Mouse (Mus musculus): Measurements from ENCODE around the gene Utp4.

DNA sequence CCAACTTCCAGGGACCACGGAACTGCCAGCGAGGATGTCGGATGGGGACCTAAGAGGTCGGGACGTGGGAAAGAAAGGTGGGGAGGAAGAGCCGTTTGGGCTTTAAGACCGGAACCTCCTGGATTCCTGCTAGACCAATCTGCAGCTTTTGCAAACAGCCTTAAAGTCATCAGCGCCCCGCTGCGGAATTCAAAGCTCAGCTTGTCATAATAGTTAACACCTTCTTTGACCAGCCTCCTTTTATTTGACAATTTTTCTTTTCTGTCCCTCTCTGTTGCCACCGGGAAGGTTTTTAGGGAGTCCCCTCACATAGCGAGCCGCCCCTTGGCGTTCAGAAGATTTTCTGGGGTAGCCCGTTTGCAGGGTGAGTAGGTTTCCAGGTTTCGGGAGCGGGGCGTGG lies 23.4 kb upstream of the Utp4 start, which contains the start of gene Has3:
- TF ChIP-seq CTCF (IDR thresholded peaks at IDR 0.05; ENCODE audit: borderline replicate concordance, insufficient read depth, low read length) (no peak), POLR2A (IDR thresholded peaks at IDR 0.05; ENCODE audit: low read depth, low read length) (no peak)

Data from embryonic fibroblast, embryonic 13.5 days (primary cell).